Mouse (Mus musculus): ENCODE measurements around the gene Arid1b. TPM values are rescaled to one million over a fixed set of nuclear protein-coding genes. Genes with fewer than 3 reads are reported as not detected.

The Arid1b gene
- polyA plus RNA-seq, 1 experiment from 2014 or later: 2.9 TPM

DNA sequence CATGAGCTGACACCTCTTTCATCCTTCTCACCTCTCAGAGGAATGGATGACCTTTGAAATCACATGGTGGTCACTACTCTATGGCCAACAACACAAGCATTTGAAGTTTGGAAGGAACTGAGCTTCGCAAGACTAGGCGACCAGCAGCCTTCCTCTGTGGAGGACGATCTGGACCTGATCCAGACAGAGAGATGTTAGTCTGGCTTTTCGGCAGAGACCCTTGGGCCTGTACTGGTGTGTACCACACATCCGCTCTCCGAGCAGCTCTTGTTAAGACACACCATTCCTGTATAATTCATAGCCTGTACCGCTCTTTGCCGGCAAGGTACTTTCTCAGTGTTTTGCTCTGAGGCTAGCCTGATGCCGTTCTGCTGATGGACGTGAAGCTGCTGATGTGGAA is 303.9 kb downstream of the Arid1b start:
- H3K9me3 ChIP-seq (replicated peaks): no peaks in the 10 kb centered on the region
- no peaks in the 10 kb centered on the region; the same call in 1 of the 2 replicates for H3K36me3 ChIP-seq (replicated peaks)
- ATAC-seq (ENCODE audit: insufficient read depth): no peak
- no peak overlapping the region for H3K4me2 ChIP-seq
- H3K27me3 ChIP-seq: no peaks in the 10 kb centered on the region
- no peak overlapping the region for H3K4me3 ChIP-seq (replicated peaks)
- peaks cover 9% of the 10 kb centered on the region; the same call in 1 of the 2 replicates for H3K4me1 ChIP-seq (replicated peaks)
- no peak overlapping the region for H3K9ac ChIP-seq
- WGBS (ENCODE audit: insufficient replicate concordance): 83% methylated on average over 10 of the region's 10 CpGs
- H3K27ac ChIP-seq (replicated peaks): no peak overlapping the region

GRCm38 (mm10) chr17:5298891-5299559 is 304.9 kb downstream of the Arid1b start:
- H3K9ac ChIP-seq: no peak overlapping the region
- no peaks in the 10 kb centered on the region for H3K27me3 ChIP-seq
- ATAC-seq (ENCODE audit: insufficient read depth): no peak
- no peak overlapping the region for H3K4me3 ChIP-seq (replicated peaks)
- H3K4me2 ChIP-seq: no peak overlapping the region
- H3K4me1 ChIP-seq (replicated peaks): peaks cover 9% of the 10 kb centered on the region; the same call in 1 of the 2 replicates
- H3K27ac ChIP-seq (replicated peaks): no peak overlapping the region
- H3K9me3 ChIP-seq (replicated peaks): no peaks in the 10 kb centered on the region
- WGBS (ENCODE audit: insufficient replicate concordance): 66% methylated on average over 5 of the region's 5 CpGs
- no peaks in the 10 kb centered on the region; the same call in 1 of the 2 replicates for H3K36me3 ChIP-seq (replicated peaks)

GRCm38 (mm10) chr17:5302971-5303746 is 309.0 kb downstream of the Arid1b start:
- H3K4me3 ChIP-seq (replicated peaks): no peak overlapping the region
- H3K27ac ChIP-seq (replicated peaks): no peak overlapping the region
- H3K4me2 ChIP-seq: no peak overlapping the region
- no peaks in the 10 kb centered on the region for H3K9me3 ChIP-seq (replicated peaks)
- no peaks in the 10 kb centered on the region for H3K4me1 ChIP-seq (replicated peaks)
- no peaks in the 10 kb centered on the region for H3K27me3 ChIP-seq
- 32% methylated on average over 11 of the region's 11 CpGs for WGBS (ENCODE audit: insufficient replicate concordance)
- ATAC-seq (ENCODE audit: insufficient read depth): no peak
- H3K36me3 ChIP-seq (replicated peaks): peaks cover 14% of the 10 kb centered on the region
- no peak overlapping the region for H3K9ac ChIP-seq

DNA sequence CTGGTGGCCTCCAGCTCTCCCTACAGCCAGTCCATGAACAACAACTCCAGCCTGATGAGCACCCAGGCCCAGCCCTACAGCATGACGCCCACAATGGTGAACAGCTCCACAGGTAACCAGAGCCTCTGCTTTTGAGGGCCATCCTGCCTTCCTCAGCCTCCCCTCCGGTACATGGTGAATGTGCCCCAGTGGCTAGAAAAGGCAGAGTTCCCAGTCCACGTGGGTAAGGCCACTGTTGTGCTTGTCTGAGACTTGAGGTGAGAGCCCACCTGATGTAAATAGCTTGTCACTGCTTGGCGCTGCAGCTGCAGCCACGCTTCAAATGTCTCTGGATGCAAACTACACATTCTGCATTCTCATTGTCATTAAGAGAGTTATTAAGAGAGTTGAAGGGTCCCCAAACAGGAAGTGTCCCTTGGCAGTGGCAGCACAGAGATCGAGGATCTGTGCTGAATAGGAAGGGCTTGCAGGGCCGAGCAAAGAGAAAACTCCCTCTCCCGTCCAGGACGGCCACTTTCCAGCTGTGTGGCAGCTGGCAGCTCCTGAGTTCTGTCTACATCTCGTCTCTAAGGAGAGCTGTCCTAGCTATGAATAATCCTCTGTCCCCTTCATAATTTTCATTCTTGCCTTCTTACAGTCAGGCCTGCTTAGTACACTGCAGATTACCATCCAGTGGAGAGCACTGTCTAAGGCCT is 311.8 kb downstream of the Arid1b start:
- no peak for ATAC-seq (ENCODE audit: insufficient read depth)
- Histone ChIP-seq H3K27me3 (no peaks in the 10 kb centered on the region), H3K36me3 (replicated peaks) (peaks cover 14% of the 10 kb centered on the region), H3K4me1 (replicated peaks) (no peaks in the 10 kb centered on the region), H3K9ac (no peak overlapping the region), H3K4me2 (no peak overlapping the region), H3K27ac (replicated peaks) (no peak overlapping the region), H3K9me3 (replicated peaks) (no peaks in the 10 kb centered on the region), H3K4me3 (replicated peaks) (no peak overlapping the region)
- WGBS (ENCODE audit: insufficient replicate concordance): 67% methylated on average over 10 of the region's 10 CpGs

DNA sequence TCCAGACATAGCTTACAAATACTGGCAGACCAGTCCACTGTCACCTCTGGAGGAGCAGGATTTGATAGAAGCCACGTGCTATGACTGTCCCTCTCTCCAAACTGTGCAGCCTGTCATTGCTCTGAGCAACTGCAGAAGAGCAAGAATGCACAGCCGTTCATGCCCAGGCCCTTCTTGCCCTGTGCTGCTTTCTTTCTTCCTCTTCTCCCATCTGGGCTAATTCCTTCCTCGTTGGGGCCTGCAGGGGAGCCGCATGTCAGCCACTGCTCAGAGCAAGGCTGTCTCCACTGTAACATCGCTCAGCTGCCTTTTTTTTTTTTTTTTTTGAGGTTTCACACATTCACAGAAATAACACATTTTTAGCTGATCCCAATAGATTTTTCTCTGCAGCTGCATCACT is 315.8 kb downstream of the Arid1b start:
- H3K9ac ChIP-seq: no peak overlapping the region
- H3K4me3 ChIP-seq (replicated peaks): no peak overlapping the region
- no peak for ATAC-seq (ENCODE audit: insufficient read depth)
- H3K36me3 ChIP-seq (replicated peaks): peaks cover 29% of the 10 kb centered on the region
- H3K27me3 ChIP-seq: no peaks in the 10 kb centered on the region
- no peak overlapping the region for H3K27ac ChIP-seq (replicated peaks)
- WGBS (ENCODE audit: insufficient replicate concordance): 20% methylated on average over 5 of the region's 5 CpGs
- H3K4me1 ChIP-seq (replicated peaks): no peaks in the 10 kb centered on the region
- no peak overlapping the region for H3K4me2 ChIP-seq
- no peaks in the 10 kb centered on the region for H3K9me3 ChIP-seq (replicated peaks)

DNA sequence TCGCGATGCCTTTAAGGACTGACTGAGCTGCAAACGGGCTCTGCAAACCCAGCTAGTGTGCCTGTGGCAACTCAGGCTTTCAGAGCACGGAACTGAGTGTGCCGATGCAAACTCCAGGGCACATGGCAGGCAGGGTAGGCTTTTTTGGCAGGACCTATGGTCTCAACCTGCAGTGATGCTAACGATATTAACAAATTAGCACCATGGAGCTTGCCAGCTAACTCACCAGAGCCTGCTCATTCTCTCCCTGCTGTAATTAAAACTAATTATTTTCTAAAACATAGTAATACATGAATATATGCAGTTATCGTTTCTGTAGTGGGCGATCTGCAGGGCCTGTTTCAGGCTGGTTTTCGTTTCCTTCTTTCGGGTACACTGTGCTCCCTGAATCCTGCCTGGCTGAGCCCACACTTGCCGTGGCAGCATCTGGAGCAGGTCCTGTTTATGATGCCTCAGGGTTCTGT is 316.3 kb downstream of the Arid1b start:
- Histone ChIP-seq H3K9ac (no peak overlapping the region), H3K36me3 (replicated peaks) (peaks cover 29% of the 10 kb centered on the region), H3K4me2 (no peak overlapping the region), H3K4me1 (replicated peaks) (no peaks in the 10 kb centered on the region), H3K9me3 (replicated peaks) (no peaks in the 10 kb centered on the region), H3K4me3 (replicated peaks) (no peak overlapping the region), H3K27me3 (no peaks in the 10 kb centered on the region), H3K27ac (replicated peaks) (no peak overlapping the region)
- WGBS (ENCODE audit: insufficient replicate concordance): 70% methylated on average over 11 of the region's 11 CpGs
- no peak for ATAC-seq (ENCODE audit: insufficient read depth)

GRCm38 (mm10) chr17:5311062-5311461 is 316.9 kb downstream of the Arid1b start:
- Histone ChIP-seq H3K4me3 (replicated peaks) (no peak overlapping the region), H3K27ac (replicated peaks) (no peak overlapping the region), H3K27me3 (no peaks in the 10 kb centered on the region), H3K36me3 (replicated peaks) (peaks cover 26% of the 10 kb centered on the region), H3K4me2 (no peak overlapping the region), H3K4me1 (replicated peaks) (no peaks in the 10 kb centered on the region), H3K9ac (no peak overlapping the region), H3K9me3 (replicated peaks) (no peaks in the 10 kb centered on the region)
- no peak for ATAC-seq (ENCODE audit: insufficient read depth)
- 57% methylated on average over 7 of the region's 7 CpGs for WGBS (ENCODE audit: insufficient replicate concordance)

- no peak overlapping the region for H3K27ac ChIP-seq (replicated peaks)
- H3K4me1 ChIP-seq (replicated peaks): 0 out of 2 replicates have a peak, but pooled peaks cover 3% of the 10 kb centered on the region
- H3K9me3 ChIP-seq (replicated peaks): no peaks in the 10 kb centered on the region
- WGBS (ENCODE audit: insufficient replicate concordance): 76% methylated on average over 5 of the region's 5 CpGs
- no peaks in the 10 kb centered on the region for H3K27me3 ChIP-seq
- ATAC-seq (ENCODE audit: insufficient read depth): no peak
- no peak overlapping the region for H3K9ac ChIP-seq
- no peak overlapping the region for H3K4me3 ChIP-seq (replicated peaks)
- H3K4me2 ChIP-seq: no peak overlapping the region
- peaks cover 19% of the 10 kb centered on the region for H3K36me3 ChIP-seq (replicated peaks)
These were observed 318.2 kb downstream of the Arid1b start for GRCm38 (mm10) chr17:5312307-5312706.

GRCm38 (mm10) chr17:5314735-5315134 is 320.6 kb downstream of the Arid1b start:
- no peak for ATAC-seq (ENCODE audit: insufficient read depth)
- H3K9ac ChIP-seq: no peak overlapping the region
- no peaks in the 10 kb centered on the region for H3K9me3 ChIP-seq (replicated peaks)
- peaks cover 31% of the 10 kb centered on the region for H3K36me3 ChIP-seq (replicated peaks)
- H3K4me3 ChIP-seq (replicated peaks): no peak overlapping the region
- H3K4me1 ChIP-seq (replicated peaks): 0 out of 2 replicates have a peak, but pooled peaks cover 3% of the 10 kb centered on the region
- no peak overlapping the region for H3K27ac ChIP-seq (replicated peaks)
- no peak overlapping the region for H3K4me2 ChIP-seq
- no peaks in the 10 kb centered on the region for H3K27me3 ChIP-seq
- WGBS (ENCODE audit: insufficient replicate concordance): 57% methylated on average over 7 of the region's 7 CpGs

DNA sequence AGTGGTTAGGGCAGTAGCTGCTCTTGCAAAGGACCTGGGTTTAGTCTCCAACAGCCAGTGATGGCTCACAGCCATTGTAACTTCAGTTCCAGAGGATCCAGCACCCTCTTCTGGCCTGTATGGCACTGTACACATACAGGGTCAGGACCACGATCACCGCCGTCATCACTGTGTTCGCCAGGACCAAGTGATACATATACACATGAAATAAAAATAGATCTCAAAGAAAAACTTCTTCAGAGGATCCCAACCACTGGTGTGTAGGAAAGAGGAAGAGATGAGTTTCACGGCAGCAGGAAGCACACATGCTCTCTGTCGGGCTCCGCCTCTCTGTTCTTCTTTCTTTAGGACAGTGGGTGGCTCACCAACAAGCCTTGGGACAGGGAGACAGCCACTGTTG is 322.4 kb downstream of the Arid1b start:
- no peak for ATAC-seq (ENCODE audit: insufficient read depth)

More for the DNA sequence above, 322.4 kb downstream of the Arid1b start:
- no peaks in the 10 kb centered on the region for H3K27me3 ChIP-seq
- H3K4me1 ChIP-seq (replicated peaks): 0 out of 2 replicates have a peak, but pooled peaks cover 3% of the 10 kb centered on the region
- no peak overlapping the region for H3K4me3 ChIP-seq (replicated peaks)
- no peaks in the 10 kb centered on the region for H3K9me3 ChIP-seq (replicated peaks)
- 42% methylated on average over 7 of the region's 7 CpGs for WGBS (ENCODE audit: insufficient replicate concordance)
- H3K36me3 ChIP-seq (replicated peaks): peaks cover 43% of the 10 kb centered on the region
- no peak overlapping the region for H3K9ac ChIP-seq
- no peak overlapping the region for H3K27ac ChIP-seq (replicated peaks)
- H3K4me2 ChIP-seq: no peak overlapping the region

Data from liver, embryonic 15.5 days (tissue).